Mouse (Mus musculus): ENCODE measurements around the gene Dolk. TPM values are rescaled to one million over a fixed set of nuclear protein-coding genes. Genes with fewer than 3 reads are reported as not detected.

The Dolk gene
- total RNA-seq, 2 experiments from 2014 or later, result 23.7 to 26.3 TPM

GRCm38 (mm10) chr2:30269241-30269990 is 16.7 kb downstream of the Dolk start:
- intact Hi-C loops (cut with DNase I), result no loop called here
- DNase-seq (ENCODE audit: low spot score in 2 of 2), result no peak

DNA sequence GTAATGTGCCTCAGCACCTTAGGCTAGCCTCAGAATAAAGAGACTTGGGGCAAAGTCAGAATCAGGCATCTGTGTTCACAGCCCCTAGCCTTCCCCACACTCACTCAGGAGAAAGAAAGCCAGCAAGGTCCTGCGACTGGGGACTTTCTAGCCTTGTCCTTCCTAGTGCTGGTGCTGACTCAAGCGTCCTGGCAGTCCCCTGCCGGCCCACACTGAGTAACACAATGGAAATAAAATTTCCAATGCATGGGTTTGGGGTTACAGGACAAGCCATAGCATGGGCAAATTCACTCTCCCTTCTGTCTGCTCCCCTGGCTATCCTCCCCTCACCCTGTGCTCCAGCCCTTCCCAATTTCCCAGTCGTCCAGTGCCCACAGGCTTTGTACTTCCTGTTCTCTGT is 17.8 kb downstream of the Dolk start:
- no peak for DNase-seq (ENCODE audit: low spot score in 2 of 2)
- intact Hi-C loops (cut with DNase I), result no loop called here

GRCm38 (mm10) chr2:30267466-30267865 is 18.7 kb downstream of the Dolk start:
- no peak for DNase-seq (ENCODE audit: low spot score in 2 of 2)
- intact Hi-C loops (cut with DNase I), result no loop called here

- intact Hi-C loops (cut with DNase I), result no loop called here
- peak; percentile 45 to 78 for DNase-seq (ENCODE audit: low spot score in 2 of 2)
Observed at GRCm38 (mm10) chr2:30266392-30266941, 19.7 kb downstream of the Dolk start.

- intact Hi-C loops (cut with DNase I), result no loop called here
- DNase-seq (ENCODE audit: low spot score in 2 of 2), result peak; percentile 62 to 67
Observed at GRCm38 (mm10) chr2:30265767-30266253, 20.3 kb downstream of the Dolk start, which contains the start of gene Phyhd1. Gene Phyhd1 (plus strand): TSS chr2:30266203.

GRCm38 (mm10) chr2:30264671-30265519 is 21.2 kb downstream of the Dolk start:
- intact Hi-C loops (cut with DNase I), result no loop called here
- DNase-seq (ENCODE audit: low spot score in 2 of 2), result no peak

GRCm38 (mm10) chr2:30263811-30264210 is 22.3 kb downstream of the Dolk start:
- DNase-seq (ENCODE audit: low spot score in 2 of 2), result no peak
- intact Hi-C loops (cut with DNase I), result no loop called here

DNA sequence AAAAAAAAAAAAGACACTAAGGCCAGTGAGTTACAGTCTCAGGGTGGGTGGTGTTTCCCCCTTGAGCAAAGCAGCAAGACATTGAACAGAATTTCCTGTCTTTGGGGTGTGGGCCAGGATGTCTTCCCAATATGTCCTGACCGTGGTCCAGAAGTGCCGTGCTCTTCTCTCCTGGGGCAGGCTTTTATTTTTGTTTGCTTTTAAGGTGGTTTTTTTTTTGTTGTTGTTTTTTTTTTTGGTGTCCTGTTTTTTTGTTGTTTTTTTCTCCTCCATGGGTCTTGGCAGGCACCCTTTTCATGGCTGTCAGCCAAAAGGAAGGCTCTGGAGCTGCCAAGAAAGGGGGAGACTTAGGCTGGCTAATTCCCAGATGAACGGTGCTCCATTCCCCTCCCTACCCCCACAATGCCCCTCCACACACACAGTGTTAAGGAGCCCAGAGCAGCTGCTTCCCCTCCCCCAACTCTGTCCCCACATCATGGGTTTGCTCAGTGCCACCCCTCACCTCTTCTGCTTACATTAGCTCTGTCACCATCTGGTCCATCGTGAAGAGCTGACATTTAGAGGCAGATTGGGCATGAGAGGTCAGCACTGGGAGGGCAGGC is 23.2 kb downstream of the Dolk start:
- peak; percentile 49 to 64 for DNase-seq (ENCODE audit: low spot score in 2 of 2)
- intact Hi-C loops (cut with DNase I), result no loop called here

GRCm38 (mm10) chr2:30261921-30262839 is 24.0 kb downstream of the Dolk start:
- intact Hi-C loops (cut with DNase I), result no loop called here
- no peak for DNase-seq (ENCODE audit: low spot score in 2 of 2)

DNA sequence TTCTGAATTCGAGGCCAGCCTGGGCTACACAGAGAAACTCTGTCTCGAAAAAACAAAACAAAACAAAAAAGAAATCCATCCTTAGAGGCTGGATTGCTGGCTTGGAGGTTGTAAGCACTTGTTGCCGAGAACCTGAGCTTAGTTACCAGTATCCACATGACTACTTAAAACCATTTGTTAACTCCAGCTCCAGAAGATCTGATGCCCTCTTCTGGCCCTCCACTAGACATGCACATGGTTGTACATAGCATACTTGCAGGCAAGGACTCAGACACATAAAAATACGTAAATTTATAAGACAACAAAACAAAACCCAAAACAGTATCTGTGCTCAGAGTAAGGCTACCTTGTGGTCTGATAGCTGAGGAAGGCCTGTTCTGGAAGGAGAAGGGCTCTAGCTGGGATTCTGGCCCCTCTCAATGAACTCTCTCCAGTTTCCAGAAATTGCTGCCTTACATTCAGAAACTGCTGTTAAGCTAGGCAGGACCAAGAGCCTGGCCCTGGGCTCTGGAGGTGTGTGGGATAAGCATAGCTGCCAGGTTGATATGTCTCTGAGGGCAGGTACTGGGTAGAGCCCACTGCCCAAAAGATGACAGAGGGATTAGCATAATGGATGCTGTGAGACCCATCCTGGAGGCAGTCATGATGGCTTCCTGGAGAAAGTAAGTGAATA is 24.9 kb downstream of the Dolk start:
- intact Hi-C loops (cut with DNase I), result no loop called here

GRCm38 (mm10) chr2:30259131-30260064 is 26.7 kb downstream of the Dolk start:
- intact Hi-C loops (cut with DNase I), result no loop called here
- DNase-seq (ENCODE audit: low spot score in 2 of 2), result no peak

More for the DNA sequence above, 24.9 kb downstream of the Dolk start:
- no peak for DNase-seq (ENCODE audit: low spot score in 2 of 2)

DNA sequence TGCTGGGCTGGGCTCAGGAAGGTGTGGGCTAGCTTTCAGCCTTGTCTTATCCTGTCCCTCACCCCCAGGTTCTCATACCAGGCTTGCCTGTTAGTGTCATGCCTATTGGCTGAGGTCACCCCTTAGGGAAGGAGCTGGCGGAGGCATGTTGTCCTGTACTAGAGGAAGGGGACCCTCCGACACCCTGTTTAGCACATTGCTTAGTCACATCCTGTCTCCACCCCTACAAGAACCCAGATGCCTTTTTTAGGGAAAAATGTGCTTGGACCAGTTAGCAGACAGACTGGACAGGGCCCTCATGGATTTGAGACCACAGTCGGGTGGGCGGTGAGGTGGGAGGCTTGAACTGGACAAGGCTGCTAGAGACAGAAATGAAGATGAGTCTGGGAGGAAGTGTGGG is 27.5 kb downstream of the Dolk start:
- DNase-seq (ENCODE audit: low spot score in 2 of 2), result no peak
- intact Hi-C loops (cut with DNase I), result no loop called here

DNA sequence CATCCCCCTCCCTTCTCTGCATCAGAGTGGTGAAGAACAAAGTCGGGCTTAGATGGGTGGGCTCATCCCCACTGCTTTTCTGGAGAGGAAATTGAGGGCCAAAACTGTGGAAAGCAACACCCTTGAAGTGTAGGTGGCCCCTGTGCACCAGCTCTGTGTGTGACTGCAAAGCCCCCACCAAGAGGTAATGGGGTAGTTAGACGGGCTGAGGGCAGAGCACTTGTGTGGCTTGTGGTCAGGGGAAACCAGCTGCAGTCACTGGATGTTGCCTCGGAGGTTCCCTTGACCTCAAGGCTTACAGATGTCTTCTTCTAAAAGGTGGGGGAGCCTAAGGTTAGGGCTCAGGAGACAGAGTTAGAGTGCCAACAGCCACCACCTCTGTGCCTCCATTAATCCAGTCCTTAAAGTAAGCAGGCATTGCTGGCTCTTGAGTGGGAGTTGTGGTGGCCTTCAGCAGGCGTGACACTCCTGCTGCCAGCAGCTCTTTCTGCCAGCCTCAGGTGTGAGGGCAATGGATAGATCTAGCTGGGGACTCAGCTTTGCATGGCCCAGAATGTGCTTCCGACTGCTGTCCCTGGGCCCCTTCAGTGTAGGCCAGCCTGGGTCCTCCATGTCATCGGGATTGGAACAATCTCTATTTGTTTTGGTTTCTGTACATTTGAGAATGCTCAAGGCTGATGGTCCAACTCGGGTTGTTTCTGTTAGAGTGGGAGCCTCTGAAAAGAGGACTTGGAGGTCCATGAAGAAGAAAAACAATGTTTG is 28.3 kb downstream of the Dolk start:
- intact Hi-C loops (cut with DNase I), result no loop called here
- DNase-seq (ENCODE audit: low spot score in 2 of 2), result no peak

DNA sequence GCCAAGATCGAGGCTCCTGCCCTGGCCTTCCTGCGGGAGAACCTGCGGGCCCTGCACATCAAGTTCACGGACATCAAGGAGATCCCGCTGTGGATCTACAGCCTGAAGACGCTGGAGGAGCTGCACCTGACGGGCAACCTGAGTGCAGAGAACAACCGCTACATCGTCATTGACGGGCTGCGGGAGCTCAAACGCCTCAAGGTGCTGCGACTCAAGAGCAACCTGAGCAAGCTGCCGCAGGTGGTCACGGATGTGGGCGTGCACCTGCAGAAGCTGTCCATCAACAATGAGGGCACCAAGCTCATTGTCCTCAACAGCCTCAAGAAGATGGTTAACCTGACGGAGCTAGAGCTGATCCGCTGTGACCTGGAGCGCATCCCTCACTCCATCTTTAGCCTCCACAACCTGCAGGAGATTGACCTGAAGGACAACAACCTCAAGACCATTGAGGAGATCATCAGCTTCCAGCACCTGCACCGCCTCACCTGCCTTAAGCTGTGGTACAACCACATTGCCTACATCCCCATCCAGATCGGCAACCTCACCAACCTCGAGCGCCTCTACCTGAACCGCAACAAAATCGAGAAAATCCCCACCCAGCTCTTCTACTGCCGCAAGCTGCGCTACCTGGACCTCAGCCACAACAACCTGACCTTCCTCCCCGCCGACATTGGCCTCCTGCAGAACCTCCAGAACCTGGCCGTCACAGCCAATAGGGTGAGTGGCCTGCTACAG is 29.4 kb downstream of the Dolk start:
- intact Hi-C loops (cut with DNase I), result no loop called here
- no peak for DNase-seq (ENCODE audit: low spot score in 2 of 2)

DNA sequence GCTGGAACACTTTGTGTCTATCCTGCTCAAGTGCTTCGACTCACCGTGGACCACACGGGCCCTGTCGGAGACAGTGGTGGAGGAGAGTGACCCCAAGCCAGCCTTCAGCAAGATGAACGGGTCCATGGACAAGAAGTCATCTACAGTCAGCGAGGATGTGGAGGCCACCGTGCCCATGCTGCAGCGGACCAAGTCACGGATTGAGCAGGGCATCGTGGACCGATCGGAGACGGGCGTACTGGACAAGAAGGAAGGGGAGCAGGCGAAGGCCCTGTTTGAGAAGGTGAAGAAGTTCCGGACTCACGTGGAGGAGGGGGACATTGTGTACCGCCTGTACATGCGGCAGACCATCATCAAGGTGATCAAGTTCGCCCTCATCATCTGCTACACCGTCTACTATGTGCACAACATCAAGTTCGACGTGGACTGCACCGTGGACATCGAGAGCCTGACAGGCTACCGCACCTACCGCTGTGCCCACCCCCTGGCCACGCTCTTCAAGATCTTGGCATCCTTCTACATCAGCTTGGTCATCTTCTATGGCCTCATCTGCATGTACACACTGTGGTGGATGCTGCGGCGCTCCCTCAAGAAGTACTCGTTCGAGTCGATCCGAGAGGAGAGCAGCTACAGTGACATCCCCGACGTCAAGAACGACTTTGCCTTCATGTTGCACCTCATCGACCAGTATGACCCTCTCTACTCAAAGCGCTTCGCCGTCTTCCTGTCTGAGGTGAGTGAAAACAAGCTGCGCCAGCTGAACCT is 30.3 kb downstream of the Dolk start:
- DNase-seq (ENCODE audit: low spot score in 2 of 2), result no peak
- intact Hi-C loops (cut with DNase I), result no loop called here

Measured in left cerebral cortex, postnatal 25 days (tissue).